Mouse (Mus musculus) urinary bladder, postnatal 4 days (tissue): Measurements from ENCODE around the gene Plekha6.
A peak's percentile ranks its signal among the peaks of the same experiment; 100 is the strongest.

Source experiments
- DNase-seq, 2 experiments: peaks; one replicate each; pipeline ENCODE4 v3.0.0; 2021 to 2022; ENCODE audit warnings: low spot score in 2 of 2

Gene Plekha6

DNA sequence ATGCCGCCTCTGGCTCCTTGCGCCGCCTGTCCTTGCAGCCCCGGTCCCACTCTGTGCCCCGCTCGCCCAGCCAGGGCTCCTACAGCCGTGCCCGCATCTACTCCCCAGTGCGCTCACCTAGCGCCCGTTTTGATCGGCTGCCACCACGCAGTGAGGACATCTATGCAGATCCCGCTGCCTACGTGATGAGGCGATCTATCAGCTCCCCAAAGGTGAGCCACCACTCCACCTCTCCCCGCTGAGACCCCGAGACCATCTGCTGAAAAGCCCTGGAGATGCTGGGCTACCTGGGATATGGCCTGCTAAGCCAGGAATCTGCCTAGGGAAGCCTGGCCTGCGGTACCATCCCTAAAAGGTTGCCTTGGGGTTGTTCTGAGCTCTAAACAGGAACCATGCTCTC is 110.2 kb downstream of the Plekha6 start:
- DNase-seq, result no peak

DNA sequence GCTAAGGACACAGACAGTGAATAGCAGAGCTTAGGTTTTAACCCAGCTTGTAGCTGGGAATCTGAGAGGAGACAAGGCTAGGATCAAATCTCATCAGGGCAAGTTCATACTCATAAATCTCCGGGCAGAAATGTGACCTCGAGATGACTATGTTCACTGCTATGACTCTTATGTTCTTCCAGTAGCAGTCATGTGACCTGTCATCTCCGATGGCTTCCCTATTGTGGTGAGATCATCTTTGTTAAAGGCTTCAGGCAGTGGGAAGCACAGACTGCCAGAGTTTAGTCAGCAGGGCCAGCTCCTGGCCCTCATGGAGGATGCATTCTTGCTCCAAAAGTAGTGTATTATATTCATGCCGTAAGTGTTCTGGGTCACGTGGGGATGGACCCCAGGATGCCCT is 113.0 kb downstream of the Plekha6 start:
- no peak for DNase-seq

DNA sequence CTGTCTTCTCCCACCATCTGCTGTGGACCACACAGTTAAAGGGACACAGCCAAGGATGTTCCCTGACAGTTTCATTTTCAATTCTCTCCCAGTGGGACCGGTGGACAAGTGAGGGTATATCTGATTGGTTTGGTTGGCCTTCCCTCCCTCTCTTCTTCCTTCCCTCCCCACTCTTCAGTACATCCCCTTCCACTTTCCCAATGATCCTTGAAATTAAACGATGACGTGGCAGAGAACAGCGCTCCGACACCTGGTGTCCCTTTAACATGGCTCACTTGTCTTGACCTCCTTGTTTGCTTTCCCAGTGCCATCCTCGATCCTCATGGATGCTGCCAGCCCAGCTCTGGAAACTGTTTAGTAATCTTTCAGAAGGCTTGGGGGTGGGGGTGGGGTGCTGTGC is 114.5 kb downstream of the Plekha6 start:
- DNase-seq, result no peak

DNA sequence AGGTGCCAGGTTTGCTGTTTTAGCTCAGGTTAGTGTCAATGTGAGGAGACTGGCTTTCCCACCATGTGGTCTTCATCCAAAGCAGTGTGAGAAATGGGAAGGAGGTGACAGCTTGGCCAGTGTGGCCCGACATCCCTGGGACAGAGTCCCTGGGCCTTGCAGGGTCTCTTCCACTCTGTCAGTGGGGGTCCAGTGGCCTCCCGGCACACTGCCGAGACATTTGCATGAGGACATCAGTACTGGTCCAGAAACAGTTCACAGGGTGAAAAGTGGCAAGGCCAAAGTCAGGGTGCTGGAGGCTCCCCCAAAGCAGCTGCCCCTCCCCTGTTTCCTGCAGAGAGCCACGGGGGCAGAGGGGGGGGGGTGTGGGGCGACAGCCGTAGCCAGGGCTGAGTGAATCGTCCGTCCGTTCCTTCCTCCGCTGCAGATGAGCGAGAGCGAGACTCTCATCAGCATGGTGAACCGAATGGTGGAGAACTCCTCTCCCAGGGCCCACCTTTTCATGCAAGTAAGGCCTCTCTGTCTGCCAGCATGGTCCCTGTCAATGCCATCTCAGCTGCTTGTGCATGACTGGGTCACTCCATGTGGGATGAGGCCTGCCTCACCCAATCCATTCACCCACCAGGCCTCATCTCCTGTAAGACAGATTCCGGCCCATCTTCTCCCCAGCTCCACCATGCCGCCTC is 115.1 kb downstream of the Plekha6 start:
- no peak for DNase-seq

DNA sequence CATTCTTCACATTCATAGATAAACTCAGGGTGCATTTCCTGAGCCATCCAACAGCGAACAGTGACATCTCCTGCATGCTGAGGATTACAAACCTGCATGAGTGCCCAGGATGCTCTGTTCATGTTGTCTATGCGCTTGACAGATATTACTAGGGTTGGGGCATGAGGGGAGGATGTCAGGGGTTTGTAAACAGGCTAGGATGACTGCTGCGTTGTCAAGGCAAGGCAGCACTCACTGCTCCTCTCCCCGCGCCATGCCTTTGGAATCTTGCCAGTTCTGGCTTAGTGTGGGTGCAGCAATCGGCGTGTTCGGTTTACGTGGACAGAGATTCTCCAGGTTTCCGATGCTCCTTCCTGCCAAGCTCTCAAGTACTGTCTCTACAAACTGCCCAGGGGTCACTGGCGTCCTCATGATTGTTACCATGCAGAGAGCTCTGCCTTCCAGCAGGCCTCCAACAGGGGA is 115.7 kb downstream of the Plekha6 start:
- DNase-seq, result no peak

DNA sequence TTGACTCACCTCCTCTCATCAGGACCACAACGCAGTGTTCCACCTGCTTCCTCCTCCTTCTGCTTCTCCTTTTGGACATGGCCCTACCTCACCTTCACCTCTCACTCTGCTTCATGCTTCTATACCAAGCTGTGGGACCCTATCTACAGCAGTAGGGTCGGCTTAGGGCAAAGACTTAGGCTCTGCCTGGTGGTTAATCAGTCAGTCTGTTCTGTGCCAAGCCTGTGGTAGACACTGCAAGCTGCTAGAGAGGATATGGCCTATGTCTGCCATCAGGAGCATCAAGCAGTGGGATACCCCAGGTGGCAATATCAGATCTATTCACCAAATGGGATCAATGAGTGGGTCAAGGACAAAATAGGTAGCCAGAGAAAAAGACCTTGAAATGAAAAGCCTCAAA is 116.5 kb downstream of the Plekha6 start:
- no peak for DNase-seq

DNA sequence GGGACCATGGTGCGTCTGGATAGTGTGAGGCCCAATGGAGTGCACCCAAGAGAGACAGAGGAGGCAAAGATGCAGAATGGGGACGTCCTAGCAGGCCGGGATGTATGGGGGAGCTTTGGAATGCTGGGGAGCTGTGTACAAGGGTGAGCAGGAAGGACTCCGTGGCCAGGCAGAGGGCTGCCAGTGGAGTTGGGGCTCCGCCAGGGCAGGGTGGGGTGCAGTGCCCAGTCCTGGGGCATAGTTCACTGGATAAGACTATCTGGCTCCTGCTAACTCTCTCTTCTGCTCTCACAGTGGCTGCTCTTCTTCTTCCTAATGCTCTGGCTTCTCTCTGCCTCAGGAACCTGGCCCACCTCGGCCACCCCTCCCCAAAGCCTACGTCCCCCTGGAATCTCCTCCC is 121.9 kb downstream of the Plekha6 start:
- no peak for DNase-seq

DNA sequence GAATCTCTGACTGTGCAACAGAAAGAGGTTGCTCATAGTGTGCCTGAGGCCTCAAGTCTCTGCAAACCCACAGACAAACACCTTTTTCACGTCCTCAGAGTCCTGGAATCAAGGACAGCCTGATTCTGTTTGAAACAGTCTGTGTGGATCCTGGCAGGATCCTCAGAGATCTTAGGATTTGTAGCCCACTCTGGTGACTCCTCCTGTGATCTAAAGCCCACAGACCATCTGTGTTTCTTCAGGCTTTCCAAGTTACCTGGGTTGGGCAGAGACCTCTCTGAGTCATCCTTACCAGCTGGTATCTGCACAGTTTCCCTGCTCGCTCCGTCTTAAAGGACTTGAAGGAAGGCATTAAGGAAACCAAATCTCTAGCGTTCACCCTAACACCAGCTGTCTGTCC is 123.0 kb downstream of the Plekha6 start:
- no peak for DNase-seq

DNA sequence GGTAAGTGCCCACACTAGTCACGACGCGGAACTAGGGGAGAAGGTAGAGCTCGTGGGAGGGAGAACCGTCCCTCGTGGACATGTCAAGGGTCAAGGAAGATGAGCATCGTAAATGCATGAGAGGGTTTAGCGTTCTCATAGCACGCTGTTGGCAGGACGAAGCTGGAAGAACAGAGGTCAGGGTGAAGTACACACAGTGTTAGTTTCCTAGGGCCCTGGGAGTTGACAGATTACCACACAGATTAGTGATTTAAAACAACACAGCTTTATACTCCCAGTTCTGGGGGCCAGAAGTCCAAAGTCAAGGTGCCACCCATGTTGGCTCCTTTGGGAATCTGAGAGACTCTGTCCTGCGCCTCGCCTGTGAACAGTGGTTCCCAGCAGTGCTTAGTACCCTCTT is 123.9 kb downstream of the Plekha6 start:
- no peak for DNase-seq

DNA sequence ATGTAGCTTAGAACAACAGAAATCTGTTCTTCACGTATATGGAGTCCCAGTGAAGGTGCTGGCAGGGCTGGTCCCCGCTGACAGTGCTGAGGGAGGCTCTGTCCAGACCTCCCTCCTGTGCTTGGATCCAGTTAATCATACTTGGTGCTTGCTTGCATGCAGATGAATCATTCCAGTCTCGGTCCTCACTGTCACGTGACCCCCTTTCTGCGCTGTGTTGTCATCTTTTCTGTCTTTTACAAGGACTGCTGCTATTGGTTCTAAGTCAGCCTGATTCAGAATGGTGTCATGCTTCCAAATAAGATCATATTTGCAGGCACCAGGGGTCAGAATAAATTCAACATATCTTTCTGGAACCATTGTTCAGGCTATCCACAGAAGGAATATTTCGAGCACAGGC is 127.9 kb downstream of the Plekha6 start:
- no peak for DNase-seq

DNA sequence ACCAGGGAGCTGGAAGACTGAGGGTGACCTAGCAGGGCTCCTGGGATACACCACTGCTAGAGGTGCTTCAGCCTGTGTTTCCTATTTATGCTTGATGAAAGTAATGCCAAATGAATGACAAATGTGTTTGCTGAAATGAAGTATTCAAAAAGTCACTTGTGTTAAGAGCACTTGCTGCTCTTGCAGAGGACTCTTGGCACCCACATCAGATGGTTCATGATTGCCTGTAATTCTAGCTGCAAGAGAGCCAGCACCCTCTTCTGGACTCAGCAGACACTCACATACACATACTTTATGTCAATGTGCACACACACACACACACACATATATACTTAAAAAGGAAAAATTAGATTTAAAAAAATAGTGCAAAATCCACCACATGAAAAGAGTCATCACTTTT is 128.6 kb downstream of the Plekha6 start:
- no peak for DNase-seq

DNA sequence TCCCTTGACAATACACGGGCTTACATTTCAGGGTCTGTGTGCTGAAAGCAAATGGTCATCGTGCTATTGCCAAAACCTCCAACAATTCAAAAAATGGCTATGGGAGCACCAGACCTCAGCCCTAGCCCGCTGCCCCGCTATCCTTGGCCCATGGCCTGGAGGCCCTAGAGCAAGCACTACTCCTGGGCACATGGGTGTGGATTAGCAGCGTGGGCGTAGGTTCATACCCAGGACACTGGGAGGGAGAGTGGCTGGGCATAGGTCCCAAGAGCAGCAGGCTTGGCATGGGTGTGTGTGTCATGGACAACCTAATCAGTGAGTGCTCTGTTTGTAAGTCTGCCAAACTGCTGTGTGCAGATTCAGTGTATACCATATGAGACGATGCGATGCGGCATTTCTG is 132.4 kb downstream of the Plekha6 start:
- DNase-seq, result peak in 1 of 2 experiments; percentile 39

DNA sequence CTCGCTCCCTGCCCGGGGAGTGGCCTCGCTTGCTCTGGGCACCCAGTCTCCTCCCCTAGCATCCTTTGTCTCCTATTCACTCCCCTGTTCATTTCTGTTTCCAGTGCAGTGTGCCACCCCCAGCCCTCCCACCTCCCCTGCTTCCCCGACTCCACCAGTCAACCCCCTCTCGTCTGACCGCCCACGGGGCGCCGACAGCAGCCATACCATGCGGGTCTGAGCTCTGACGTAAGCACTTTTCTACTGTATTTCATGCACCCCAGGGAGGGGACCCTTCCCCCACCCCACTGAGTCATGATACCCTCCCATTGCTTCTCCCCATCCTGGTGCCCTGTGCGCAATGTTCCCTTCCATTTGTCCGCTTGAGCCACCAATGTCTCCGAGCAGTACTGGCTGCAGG is 134.8 kb downstream of the Plekha6 start:
- no peak for DNase-seq

DNA sequence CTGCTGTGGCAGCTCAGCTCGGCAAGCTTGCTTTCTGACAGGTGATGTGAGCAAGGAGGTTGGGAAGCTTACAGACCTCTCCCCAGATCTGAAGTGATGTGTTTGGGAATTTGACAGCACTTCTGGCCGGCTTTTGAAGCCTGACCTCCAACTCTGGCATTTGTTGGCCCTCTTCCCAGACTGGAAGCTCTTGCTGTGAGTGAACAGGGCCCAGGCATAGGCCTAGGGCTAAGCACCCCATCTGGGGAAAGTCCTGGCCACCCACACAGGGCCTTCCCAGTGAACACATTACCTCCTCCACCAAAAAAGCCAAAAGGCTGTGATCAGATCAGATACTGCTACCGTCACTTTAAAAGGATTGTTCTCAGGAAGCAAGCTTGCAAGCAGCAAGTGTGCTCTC is 138.5 kb downstream of the Plekha6 start:
- DNase-seq, result no peak

DNA sequence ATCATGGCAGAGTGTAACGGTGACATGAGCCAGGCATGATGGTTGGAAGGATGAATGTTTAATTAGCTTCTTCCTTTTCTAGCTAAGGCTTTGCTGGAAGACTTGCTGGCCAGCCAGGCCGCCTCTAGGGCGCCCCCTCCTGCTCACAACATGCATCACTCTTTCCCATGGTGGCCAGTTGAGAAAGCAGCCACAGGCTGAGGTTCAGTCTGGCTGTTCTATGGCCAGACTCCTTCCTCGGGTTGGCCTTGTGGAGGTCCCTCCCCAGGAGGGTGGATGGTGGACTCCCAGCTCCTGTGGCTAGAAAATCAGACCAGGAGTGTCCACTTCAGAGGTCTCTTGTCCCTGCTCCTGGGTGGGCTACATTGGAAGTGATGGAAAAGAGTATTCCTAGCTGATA is 142.8 kb downstream of the Plekha6 start:
- peak; percentile 75 to 79 for DNase-seq

DNA sequence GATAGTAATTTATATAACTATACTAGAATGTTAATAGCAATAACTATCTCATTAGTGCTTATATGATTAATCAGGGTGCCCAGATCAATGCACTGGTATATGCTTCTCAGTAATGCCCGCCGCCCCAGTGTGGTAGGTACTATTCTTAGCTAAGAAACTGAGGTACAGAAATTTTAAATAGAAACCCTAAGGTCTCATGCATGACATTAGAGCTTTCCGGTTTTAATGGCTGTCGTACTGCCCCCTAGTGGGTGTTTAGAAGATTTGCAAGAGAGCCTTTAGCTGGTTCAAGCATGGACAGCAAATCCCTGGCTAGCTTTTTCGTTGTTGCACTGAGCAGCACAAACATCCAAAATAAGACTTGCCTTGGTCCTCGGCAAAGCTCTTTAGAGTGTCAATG is 143.3 kb downstream of the Plekha6 start:
- DNase-seq, result no peak

DNA sequence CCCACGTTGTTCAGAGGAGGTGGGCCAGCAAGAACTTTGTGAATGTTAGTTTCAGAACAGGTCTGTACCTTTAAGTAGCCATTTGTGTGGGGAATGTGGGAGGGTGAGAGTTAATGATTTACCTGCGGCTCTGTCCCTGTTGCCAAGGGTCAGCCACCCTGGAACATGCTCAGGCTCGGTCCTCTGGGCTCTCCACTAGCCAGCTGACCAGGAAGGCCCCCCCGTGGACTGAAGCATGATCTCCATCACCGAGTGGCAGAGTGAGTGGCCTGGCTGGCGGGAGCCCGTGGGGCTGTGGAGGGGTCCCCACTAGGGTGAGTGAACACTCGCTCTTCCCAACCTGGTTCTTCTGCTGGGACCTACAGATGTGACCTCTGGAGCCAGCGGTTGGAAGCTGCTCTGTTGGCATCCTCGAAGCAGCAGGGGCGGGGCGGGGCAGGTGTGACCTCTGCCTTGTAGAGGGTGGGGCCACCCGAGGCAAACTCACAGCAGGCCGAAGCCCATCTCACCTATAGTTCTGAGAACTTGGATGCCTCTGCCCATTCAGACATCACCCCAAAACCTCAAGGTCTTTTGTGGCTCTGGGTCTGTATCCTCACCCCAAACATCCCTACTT is 145.8 kb downstream of the Plekha6 start, which contains the start of gene Golt1a:
Gene Golt1a, plus strand, starts transcription at position 149 of the 616 bp plus-strand sequence.
- no peak for DNase-seq

DNA sequence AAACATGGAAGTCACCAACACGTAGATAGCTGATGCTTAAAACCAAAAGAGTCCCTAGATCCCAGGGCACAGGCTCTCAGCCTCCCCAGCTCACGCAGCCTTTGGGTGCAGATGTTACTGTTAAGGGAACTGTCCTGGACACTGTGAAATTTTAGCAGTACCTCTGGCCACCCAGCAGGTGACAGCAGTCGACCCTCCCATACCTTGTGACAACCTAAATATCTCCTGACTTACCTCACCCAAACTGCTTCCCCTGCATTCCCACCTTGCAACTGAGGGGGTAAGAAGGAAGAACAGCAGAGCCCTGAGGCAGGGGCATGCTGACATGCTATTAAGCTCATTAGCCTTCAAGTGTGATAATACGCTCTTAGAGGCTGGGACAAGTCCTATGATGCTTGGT is 147.2 kb downstream of the Plekha6 start:
- DNase-seq, result no peak

DNA sequence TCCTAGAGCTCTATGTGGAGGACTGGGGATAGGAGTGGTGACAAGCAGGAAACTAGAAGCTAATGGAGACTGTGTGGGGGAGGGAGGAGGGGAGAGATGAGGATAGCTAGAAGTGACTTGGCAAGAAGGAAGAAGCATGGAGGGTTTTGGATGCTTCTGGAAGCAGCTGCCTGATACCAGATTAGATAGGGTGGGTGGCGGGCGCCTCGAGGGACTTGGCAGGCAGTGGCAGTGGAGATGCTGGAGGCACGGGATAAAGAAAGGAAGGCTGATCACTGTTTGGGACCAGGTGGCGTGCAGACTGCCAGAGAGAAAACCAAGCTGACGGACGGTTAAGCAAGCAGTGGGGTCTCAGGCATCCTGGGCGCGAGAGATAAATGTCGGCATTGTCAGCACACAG is 147.9 kb downstream of the Plekha6 start:
- DNase-seq, result no peak

DNA sequence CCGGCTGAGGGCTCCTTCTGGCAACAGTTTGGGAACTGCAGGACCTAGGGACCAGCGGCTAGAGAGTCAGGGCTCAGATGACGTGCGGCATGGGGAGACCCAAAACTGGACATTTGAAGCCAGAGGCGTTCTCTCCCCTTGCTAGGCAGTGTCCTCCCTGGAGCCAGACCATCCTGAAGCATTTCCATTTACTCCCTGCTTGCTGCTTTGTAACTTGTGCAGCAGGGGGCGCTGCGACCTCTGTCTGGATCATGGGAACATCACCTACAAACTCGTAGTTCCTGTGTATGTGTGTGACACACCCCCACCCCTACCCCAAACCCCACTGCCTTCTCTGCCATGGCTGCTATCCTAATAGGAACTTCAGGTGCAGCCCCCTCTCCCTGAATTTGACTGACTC is 150.4 kb downstream of the Plekha6 start:
- DNase-seq, result no peak

DNA sequence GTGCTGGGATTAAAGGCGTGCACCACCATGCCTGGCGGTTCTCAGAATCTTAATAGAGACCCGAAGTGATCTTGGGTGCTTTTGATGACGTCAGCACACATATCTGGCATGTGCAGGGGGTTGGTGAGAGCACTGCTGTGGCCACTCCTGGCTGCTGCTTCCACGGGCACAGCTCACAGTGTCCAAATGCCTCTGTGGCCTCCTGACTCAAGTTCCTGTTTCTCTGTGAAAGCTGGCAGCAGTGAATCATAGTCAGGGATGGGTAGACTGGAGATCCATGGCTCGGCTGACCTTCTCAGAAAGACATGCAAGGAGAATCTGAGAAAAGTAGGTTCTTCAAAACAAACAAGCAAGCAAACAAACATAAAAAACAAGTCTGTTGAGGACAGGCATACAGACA is 151.8 kb downstream of the Plekha6 start:
- no peak for DNase-seq

DNA sequence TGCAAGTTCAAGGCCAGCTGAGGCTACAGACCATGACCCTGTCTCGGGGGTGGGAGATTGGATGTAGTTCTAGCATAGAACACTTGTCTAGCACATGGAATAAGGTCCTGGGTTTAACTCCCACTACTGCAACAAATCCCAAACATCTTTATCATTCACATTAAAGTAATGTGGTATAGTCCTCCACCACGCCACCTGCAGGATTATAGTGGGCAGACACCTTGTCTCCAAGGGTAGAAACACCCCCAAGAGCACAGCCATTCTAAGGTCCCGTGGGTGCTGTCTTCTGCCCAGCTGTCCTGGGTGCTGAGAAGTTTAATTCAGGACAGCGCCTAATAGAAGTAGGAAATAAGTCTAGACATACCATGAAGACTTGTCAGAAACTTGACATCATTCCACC is 152.6 kb downstream of the Plekha6 start:
- no peak for DNase-seq

DNA sequence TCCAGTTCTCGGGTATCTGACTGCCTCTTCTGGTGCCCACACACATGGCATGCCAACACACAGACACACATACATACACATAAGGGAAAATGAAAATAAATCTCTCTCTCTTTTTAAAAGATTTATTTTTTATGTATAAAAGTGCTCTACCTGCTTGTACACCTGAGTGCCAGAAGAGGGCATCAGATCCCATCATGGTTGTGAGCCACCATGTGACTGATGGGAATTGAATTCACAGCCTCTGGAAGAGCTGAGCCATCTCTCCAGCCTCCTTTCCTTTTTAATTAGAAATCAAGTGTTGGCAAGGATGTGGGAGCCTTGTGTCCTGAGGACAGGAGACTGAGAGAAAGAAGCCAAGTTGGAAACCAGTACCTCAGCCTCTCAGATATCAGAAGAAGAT is 153.1 kb downstream of the Plekha6 start:
- DNase-seq, result no peak
